Mouse (Mus musculus) testis, adult 2 months (tissue): Measurements from ENCODE around the gene Sdsl.

ENCODE experiments used
- CTCF ChIP-seq: fragments of 200-500 bp; IDR thresholded peaks from 2 replicates; pipeline ENCODE4 v1.5.1; 2012; ENCODE audit warnings: low read depth, mild to moderate bottlenecking, inconsistent platforms, low read length, moderate library complexity; ENCODE audit not compliant: control insufficient read depth, insufficient read depth, insufficient replicate concordance
- POLR2A ChIP-seq: fragments of 200-500 bp; IDR thresholded peaks from 2 replicates; pipeline ENCODE4 v1.6.1; 2012; ENCODE audit warnings: low read depth, mild to moderate bottlenecking, inconsistent platforms, low read length, moderate library complexity; ENCODE audit not compliant: control insufficient read depth

DNA sequence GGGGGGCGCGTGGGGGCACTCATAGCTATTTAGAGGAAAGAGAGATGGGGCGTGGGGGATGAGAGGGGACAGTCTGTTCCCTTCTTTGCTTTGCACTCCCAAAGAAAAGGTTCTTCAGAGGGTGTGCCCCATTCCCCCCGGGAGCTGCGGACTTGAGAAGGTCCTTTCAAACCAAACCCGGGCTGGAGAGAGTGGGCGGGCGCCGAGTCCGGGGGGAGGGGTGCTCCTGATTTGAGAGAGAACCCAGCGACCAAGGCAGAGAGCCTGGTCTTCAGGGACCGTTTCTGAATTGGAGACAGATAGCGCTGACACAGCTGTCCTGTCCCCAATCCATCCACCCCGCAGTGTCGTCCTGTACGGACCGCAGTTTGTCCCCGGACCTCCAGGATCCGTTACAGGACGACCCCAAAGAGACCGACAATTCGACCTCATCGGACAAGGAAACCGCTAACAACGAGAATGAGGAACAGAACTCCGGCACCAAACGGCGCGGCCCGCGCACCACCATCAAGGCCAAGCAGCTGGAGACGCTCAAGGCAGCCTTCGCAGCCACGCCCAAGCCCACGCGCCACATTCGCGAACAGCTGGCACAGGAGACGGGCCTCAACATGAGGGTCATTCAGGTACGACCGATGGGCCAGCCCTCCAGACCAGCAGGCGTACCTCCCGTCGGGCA is 37.5 kb downstream of the Sdsl start:
- TF ChIP-seq POLR2A = no peak
- TF ChIP-seq CTCF = no peak
